Mouse (Mus musculus) MEL-GATA-1-ER (cell line): Measurements from ENCODE around the gene Lpp.

Experiments
- DNase-seq: peaks from one replicate; pipeline ENCODE4 v3.0.0-alpha.2; 2012; ENCODE audit warnings: low read depth; ENCODE audit errors: extremely low read depth

Gene Lpp

DNA sequence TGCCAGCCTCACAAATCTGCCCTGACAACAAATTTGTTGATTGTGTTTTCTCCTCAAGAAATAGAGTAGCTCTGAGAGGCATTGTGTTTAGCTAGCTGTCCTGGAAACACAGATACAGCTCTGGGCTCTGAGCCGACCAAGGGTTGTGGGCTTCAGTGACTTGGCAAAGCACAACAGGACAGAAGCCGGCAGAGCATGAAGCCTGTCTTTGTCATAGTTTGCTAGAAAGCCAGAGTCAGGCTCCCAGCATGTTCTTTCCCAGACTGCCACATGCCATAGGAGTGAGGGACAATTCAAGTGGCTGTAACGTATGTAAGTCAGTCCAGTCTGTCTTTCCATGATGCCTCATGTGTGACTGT, 521.1 kb downstream of the Lpp start:
- DNase-seq = no peak

- no peak for DNase-seq
These were observed 522.2 kb downstream of the Lpp start for GRCm38 (mm10) chr16:24915470-24915869.

DNA sequence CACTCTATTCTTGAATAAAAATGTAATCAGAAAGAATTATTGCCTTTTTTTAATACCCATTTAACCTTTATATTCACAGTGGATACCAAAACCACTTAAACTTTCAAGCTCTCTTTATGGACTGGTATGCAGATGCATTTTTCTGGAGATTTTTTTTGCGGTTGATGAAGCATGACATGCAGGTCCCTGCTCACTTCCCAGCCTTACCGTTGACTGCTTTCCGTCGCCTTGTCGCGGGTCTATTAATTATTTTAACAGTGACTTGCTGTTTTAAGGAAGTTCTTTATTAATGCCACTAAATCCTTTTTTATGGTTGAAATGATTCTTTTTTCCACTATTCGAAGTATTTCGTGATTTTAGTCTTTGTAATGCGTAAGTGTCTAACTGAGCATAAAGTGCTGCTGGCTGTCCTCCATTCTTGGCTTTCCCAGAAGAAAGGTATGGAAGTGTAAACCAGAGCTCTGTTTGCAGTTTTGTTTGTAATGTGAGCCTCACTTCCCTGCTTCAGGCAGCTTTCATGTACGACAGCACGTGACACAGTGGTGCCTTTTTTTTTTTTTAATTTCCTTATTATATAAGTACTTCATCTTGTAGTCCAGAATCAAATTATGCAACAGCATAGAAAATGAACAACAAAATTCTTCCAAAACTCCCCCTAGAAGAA, 526.2 kb downstream of the Lpp start:
- no peak for DNase-seq

- DNase-seq = no peak
These were observed 536.8 kb downstream of the Lpp start for GRCm38 (mm10) chr16:24930070-24930469.

- no peak for DNase-seq
These were observed 537.3 kb downstream of the Lpp start for GRCm38 (mm10) chr16:24930621-24931020.

GRCm38 (mm10) chr16:24932816-24933215, 539.5 kb downstream of the Lpp start:
- no peak for DNase-seq

GRCm38 (mm10) chr16:24933691-24934090, 540.4 kb downstream of the Lpp start:
- no peak for DNase-seq

DNA sequence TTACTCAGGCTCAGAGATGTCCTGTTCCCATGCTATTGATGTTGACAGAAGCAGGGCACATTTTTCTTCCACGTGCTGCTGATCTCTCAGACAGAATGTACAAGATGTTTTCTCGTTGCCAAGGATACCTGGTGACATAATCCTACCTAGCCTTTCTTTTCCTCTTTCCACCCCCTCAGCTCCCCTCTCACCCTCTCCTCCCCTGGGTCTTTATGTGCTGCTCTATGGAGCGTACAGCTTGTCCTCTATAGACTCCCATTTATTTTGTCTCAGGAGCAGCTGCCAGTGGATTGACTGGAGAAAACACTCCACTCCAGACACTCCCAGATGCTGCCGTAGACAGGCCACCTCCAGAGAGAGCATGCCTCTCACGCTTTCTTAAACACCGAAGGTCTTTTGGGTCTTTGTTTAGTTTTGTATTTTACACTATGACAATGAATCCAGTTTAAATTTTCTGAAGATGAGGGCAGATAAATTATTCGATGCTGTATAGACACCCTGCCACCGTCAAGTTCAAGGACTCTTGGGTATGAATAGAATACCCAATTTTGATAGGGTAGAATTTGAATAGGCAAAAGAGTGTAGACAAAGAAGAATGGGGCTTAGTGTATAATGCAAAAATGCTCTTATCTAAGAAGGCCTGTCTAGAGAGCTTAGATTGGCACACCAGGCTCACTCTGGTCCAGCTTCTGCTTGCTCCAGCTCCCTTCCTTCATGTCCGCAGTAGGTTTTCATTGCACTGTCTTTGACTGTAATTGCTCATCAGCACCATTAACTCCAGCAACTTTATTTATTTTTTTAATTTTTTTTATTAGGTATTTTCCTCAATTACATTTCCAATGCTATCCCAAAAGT, 548.2 kb downstream of the Lpp start:
- no peak for DNase-seq

DNA sequence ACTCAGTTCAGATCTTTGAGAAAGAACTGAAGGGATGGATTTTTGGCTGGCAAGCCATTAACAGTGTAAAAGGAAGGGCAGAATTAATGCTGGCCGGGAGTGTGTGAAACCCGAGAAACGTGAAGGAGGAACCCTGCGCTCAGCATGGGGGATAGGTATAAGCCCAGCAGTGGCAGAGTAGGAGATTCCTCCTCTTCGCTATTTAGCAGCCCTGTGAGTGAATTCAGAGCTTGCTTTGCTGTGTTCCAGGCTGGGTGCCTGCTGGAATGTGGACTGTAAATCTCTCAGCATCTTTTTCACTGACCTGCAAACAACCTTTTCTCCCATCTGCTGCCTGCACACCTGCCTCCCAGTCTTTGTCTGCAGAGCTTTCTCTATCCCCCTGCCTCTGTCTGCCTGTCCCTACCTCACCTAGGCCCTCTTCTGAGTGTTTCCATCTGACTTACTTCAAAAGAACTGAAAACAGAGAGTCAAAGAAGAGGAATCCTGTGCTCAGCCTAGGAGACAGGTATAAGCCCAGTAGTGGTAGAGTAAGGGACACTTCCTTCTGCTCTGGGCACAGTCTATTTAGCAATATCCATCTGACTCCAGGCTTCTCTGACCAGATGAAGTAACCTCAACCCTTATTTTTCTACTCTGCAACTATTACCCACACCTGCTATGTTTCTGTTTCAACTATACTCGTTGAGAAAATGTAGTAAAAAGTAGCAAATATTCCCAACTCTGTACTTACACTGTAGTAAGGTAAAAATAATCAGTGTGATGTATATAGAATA, 550.4 kb downstream of the Lpp start:
- no peak for DNase-seq

- no peak for DNase-seq
These were observed 553.0 kb downstream of the Lpp start for GRCm38 (mm10) chr16:24946356-24946755.

GRCm38 (mm10) chr16:24947485-24947884, 554.2 kb downstream of the Lpp start:
- DNase-seq = no peak

DNA sequence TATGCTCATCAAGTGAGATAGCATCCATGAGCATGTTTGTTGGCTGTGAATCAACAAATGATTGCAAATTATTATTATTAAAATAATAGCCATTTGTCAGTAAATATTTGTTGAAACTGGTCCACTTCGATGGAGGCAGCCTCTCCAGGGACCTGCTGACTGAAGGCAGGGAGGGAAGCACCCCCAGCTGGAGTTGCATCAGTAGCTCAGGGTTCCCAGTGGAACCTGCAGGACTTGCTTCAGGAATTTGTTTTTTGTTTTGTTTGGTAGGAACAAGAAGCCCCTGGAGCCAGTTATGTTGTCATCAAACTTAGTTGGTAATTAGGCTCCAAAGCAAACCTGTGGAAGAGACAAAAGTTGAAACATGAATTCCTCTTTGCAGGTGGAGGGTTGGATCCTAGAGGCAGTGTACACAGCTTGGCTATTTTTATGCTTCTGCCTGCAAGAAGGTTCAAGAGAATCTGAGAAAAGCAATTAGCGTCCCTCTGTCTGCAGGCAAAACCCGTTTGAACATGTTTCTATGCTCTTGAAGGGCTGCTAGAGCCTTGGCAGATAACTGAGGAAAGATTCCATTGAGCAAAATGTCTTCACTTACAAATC, 554.9 kb downstream of the Lpp start:
- DNase-seq = no peak

DNA sequence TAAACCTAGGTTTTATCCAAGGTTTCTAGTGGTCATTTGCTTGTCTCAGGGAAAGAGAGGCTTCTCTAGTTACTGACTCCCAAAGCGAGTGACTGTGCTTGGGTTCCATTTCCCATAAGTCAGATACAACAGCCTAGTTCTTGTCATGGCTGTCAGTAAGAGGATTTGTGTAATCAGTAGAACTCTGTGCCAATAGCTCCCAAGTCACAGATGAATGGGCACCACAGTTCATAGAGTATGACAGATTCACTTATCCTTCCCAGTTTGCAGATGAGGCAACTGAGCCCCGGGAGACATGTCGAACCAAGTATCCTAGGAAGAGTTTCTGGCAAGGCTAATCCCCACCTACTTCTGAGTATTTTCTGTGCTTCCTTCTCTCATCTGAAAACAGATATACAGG, 556.0 kb downstream of the Lpp start:
- DNase-seq = no peak

DNA sequence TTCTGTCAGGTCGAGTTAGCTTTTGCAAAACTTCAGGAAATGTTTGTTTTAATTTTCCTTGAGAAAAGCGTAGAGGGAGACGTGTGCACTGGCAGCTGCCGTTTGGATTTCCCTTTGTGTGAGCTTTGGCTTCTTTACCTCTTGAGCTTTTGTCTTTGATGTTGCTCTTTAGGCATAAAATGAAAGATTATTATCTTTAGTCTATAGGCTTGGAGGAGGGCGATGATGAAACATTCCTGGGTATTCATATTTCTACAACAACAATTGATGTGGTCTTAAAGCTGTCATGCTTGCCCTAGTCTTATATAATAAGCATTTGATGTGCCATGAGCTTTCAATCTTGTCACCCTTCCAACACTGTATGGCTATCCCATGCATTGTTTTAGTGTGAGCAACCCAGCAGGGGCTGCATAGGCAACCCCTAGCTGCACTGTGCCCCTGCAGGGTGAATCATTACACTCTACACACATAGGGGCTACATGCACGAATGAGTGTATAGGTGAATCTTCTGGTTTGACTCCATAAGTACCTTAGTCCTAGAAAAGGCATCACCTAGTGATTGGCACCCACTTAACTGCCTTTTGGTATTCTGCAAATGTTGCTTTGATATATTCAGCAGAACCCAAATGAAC, 556.9 kb downstream of the Lpp start:
- DNase-seq = no peak

DNA sequence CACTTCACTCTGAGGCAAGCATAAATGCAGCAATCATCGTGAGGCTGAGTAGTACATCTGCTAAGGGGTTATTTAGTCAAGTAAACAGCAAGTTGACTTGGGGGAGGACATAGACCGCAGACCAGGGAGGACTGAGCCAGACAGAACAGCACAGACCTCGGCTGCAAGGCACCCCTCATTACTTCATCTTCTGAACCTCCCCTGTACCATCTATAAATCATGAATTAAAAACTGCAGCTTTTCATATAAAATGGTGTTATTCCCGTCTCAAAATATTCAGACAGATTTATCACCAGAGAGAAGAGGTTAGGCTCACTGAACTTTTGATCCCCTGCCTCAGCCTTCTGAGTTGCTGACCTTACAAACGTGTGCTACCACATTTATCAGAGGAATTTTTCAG, 558.6 kb downstream of the Lpp start:
- DNase-seq = no peak

GRCm38 (mm10) chr16:24955054-24955453, 561.7 kb downstream of the Lpp start:
- DNase-seq = no peak

DNA sequence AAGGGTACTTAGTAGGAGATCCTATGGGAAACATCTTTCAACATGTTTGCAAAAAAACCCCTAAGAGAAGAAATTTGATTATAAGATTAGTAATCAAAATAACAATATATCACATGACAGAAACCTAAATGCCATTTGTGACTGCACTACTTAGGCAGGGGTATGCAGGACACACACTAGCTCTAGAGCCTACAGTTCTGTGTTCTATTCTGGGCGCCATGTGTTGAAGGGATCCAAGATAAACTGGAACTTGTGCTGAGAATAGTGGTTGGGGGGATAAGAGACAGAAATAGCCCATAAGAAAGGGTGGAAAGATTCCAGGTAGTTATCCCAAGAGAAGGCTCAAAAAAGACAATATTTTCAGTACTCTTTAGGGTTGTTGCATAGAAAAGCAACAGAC, 565.4 kb downstream of the Lpp start:
- no peak for DNase-seq

DNA sequence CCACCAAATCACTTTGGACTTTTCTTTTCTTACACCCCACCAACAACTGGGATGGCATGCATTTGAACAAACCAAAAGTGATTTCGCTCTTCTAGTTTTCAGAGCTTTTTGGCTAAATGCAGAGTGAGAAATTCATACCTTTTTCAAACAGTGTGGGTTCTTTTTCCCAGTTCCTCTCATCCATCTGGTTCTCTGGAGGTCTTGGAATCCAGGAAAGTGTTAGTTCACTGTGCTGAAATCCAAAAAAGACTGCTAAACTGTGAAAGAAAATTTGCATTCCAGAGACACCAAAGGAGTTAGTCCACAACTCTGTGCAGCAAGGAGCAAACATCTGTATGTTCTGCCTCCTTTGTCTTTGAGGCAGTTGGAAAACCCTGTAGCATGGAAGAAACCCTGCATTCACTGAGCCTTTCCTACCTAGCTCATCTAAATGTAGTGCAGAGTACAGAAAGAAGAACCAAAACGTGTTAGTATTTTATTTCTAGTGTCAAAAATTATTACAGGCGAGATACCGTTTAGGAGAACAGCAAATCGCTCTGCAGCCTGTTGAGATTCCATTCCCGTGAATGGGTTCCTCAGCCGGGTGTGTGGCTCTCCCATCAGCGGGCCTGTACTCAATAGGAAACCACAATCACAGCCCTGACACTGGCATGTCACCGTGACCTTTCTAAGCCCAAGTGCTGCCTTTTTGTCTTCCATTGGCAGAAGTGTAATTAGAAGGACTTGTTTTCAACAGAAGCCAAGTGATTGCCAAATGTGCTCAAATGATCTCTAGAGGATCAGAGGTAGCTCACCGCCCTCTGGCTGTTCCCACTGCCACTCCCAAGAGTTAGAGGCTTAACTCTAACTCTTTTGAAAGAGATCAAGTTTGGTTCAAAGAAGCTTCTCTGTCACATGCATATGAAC, 567.8 kb downstream of the Lpp start:
- DNase-seq = no peak

DNA sequence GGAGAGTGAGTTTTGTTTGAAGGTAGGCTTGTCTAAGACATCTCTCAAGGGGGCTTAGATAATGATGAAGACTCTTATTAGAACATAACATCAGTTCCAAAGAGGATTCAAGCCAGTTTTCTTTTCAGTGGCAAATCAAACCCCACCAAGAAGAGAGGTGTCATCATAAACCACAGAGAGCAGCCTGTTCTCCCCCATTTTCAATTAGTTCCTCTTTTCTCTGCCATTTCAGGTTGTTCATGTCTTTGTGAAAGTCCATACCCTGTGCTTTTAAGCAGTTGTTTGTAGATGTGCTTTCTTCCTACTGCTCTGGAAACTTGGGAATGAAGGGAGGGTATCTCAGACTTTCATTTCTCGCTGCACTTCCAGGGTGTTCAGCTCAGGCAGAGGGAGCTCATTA, 571.0 kb downstream of the Lpp start:
- DNase-seq = no peak

- DNase-seq = no peak
These were observed 571.8 kb downstream of the Lpp start for GRCm38 (mm10) chr16:24965091-24965490.
